Mouse (Mus musculus): ENCODE measurements around the gene Ino80e. TPM values are rescaled to one million over a fixed set of nuclear protein-coding genes. Genes with fewer than 3 reads are reported as not detected.
"Not testable (repeated sequence)": the region's sequence is repeated elsewhere in the genome, so short reads cannot be mapped to it uniquely, and the experiment has no call there.

Ino80e gene
- polyA plus RNA-seq (2015; fragmentation: Nextera tagmentation; extraction: Ambion mirVana) = 67.1 and 68.7 TPM in 2 replicates

DNA sequence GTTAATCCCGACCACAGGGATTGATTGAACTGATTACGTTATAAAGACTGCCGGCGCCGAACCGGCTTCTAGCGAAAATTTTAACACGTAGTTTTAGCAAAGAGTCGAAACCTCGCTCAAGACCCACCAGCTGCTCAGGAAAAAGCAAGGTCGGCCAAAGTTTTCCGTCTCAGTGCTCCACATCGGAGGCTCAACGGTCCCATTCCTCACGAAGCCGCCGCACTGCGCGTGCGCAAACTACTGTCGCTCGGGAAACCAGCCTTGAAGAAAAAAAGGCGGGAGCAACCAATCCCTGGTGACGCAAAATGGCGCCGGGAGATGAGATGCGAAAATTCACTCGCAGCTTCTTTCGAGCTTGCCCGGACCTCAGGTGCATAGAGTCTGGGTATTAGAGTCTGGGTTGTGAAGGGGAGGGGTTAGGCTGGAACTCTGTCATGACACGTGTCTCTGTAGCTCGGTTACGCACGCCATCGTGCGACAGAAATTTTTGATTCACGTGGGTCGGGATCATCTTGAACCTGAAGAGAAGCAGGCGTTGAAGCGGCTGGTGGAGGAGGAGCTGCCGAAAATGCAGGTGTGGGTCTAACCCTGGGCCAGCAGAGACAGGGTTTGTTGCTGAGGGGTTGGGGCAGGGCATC is at the start of gene Ino80e:
Gene Ino80e (minus strand): TSS at position 231 of the 638 bp plus-strand sequence.
- H3K27me3 ChIP-seq (ENCODE audit: insufficient read depth, low read length) = no peaks in the 10 kb centered on the region
- DNase-seq (ENCODE audit: low spot score) (peak; percentile 98), ATAC-seq (replicated peaks; ENCODE audit: low FRiP score, low read depth) (peak; percentile 68)
- H3K4me2 ChIP-seq (ENCODE audit: low read length) = peak within 1 kb of the TSS; percentile 76
- TF ChIP-seq CTCF (IDR thresholded peaks at IDR 0.05; ENCODE audit: low read depth) = no peak
- H3K36me3 ChIP-seq (ENCODE audit: insufficient read depth, low read length) = peaks cover 32% of the 10 kb centered on the region
- WGBS = under 1% methylated on average over 41 of the region's 41 CpGs
- peak within 1 kb of the TSS; percentile 51 for H3K4me3 ChIP-seq (replicated peaks; ENCODE audit: low read depth, low read length)
- peaks cover 8% of the 10 kb centered on the region; the same call in 1 of the 2 replicates for H3K4me1 ChIP-seq (replicated peaks; ENCODE audit: insufficient read depth, low read length)
- H3K9ac ChIP-seq (ENCODE audit: low read depth, low read length) = peak within 1 kb of the TSS; percentile 61
- peak within 1 kb of the TSS; percentile 70 for H3K27ac ChIP-seq
- no peaks in the 10 kb centered on the region for H3K9me3 ChIP-seq (replicated peaks; ENCODE audit: low read length)

DNA sequence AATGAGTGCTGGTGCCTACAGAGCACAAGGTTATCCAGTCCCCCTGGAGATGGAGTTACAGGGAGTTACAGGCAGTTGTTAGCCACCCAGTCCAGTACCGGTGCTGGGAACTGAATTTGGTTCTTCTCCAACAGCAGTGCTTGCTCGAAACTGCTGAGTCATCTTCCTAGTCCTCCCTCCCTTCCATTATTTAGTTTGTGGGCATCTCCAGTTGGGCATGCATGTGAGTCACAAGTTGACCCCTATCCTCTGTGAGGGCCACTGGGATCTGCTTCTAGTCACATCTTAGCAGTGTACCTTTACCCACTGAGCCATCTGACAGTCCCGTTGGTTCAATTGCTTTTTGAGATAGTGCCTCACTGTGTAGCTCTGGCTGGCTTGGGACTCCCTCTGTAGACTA is 43.4 kb upstream of the Ino80e start:
- 76% methylated on average over 3 of the region's 3 CpGs for WGBS
- no peaks in the 10 kb centered on the region for H3K27me3 ChIP-seq (ENCODE audit: insufficient read depth, low read length)
- no peaks in the 10 kb centered on the region for H3K4me1 ChIP-seq (replicated peaks; ENCODE audit: insufficient read depth, low read length)
- DNase-seq (ENCODE audit: low spot score) (no peak), ATAC-seq (replicated peaks; ENCODE audit: low FRiP score, low read depth) (no peak)
- no peak overlapping the region for H3K27ac ChIP-seq
- no peak overlapping the region for H3K9ac ChIP-seq (ENCODE audit: low read depth, low read length)
- H3K4me2 ChIP-seq (ENCODE audit: low read length) = no peak overlapping the region
- H3K4me3 ChIP-seq (replicated peaks; ENCODE audit: low read depth, low read length) = no peak overlapping the region
- no peaks in the 10 kb centered on the region for H3K36me3 ChIP-seq (ENCODE audit: insufficient read depth, low read length)
- TF ChIP-seq CTCF (IDR thresholded peaks at IDR 0.05; ENCODE audit: low read depth) = no peak
- no peaks in the 10 kb centered on the region for H3K9me3 ChIP-seq (replicated peaks; ENCODE audit: low read length)

DNA sequence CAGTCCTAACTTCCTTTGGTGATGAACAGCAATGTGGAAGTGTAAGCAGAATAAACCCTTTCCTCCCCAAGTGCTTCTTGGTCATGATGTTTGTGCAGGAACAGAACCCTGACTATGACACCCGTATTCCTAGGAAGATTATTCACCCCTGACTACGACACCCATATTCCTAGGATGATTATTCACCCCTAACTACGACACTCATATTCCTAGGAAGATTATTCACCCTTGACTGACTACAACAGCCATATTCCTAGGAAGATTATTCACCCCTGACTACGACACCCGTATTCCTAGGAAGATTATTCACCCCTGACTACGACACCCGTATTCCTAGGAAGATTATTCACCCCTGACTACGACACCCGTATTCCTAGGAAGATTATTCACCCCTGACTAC is 37.6 kb upstream of the Ino80e start:
- WGBS = 90% methylated on average over 7 of the region's 9 CpGs
- ATAC-seq (replicated peaks; ENCODE audit: low FRiP score, low read depth); H3K4me2 ChIP-seq (ENCODE audit: low read length); H3K27me3 ChIP-seq (ENCODE audit: insufficient read depth, low read length); H3K4me3 ChIP-seq (replicated peaks; ENCODE audit: low read depth, low read length); H3K9ac ChIP-seq (ENCODE audit: low read depth, low read length); H3K27ac ChIP-seq; H3K4me1 ChIP-seq (replicated peaks; ENCODE audit: insufficient read depth, low read length); DNase-seq (ENCODE audit: low spot score); H3K36me3 ChIP-seq (ENCODE audit: insufficient read depth, low read length); H3K9me3 ChIP-seq (replicated peaks; ENCODE audit: low read length): not testable (repeated sequence)

DNA sequence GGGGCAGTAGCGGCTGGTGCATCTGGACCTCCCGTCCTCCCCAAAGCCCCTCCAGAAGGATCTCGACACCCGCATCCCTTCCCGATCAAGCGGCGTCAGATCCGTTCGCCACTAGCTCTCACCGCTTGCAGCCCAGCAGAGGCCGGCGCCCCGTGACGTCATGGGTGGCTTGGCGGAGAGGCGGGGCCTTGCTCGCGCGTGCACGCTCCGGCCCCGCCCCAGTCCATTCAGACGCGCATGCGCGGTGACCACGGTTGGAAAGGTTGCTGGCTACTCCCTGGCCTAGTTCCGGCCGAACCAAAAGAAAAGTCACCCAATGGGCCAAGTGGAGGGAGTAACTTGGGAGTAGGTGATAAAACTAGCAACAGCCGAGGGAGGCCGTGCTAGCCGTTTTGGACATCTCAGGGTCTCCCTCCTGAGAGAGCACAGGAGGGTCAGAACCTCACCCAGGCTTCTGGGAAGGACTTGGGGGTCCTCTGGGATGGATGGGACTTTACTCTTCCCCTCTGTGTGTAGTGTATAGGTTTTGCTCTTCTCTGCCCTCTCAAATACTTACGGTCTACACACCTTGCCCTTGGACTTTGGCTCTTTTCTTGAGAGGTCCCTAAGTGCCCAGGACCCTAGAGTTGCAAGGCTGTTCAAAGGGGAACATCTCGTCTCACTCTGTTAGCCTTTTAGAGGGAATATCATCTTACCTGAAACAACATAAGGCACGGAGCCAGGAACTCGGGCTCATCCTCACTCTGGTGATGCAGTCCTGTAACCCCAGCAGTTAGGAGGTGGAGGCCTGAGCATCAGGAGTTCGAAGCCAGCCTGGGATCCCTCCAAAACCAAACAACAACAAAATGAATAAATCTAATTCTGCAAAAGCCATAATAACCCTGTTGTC is 36.2 kb upstream of the Ino80e start:
- Histone ChIP-seq H3K36me3 (ENCODE audit: insufficient read depth, low read length) (no peaks in the 10 kb centered on the region), H3K4me3 (replicated peaks; ENCODE audit: low read depth, low read length) (peak overlapping the region; percentile 65), H3K9me3 (replicated peaks; ENCODE audit: low read length) (no peaks in the 10 kb centered on the region), H3K27me3 (ENCODE audit: insufficient read depth, low read length) (no peaks in the 10 kb centered on the region), H3K4me2 (ENCODE audit: low read length) (peak overlapping the region; percentile 83), H3K9ac (ENCODE audit: low read depth, low read length) (peak overlapping the region; percentile 79), H3K27ac (peak overlapping the region; percentile 71), H3K4me1 (replicated peaks; ENCODE audit: insufficient read depth, low read length) (peaks cover 8% of the 10 kb centered on the region; the same call in 1 of the 2 replicates)
- WGBS = 8% methylated on average over 37 of the region's 37 CpGs
- no peak for TF ChIP-seq CTCF (IDR thresholded peaks at IDR 0.05; ENCODE audit: low read depth)
- DNase-seq (ENCODE audit: low spot score) = peak; percentile 97
- peak; percentile 96 for ATAC-seq (replicated peaks; ENCODE audit: low FRiP score, low read depth)

DNA sequence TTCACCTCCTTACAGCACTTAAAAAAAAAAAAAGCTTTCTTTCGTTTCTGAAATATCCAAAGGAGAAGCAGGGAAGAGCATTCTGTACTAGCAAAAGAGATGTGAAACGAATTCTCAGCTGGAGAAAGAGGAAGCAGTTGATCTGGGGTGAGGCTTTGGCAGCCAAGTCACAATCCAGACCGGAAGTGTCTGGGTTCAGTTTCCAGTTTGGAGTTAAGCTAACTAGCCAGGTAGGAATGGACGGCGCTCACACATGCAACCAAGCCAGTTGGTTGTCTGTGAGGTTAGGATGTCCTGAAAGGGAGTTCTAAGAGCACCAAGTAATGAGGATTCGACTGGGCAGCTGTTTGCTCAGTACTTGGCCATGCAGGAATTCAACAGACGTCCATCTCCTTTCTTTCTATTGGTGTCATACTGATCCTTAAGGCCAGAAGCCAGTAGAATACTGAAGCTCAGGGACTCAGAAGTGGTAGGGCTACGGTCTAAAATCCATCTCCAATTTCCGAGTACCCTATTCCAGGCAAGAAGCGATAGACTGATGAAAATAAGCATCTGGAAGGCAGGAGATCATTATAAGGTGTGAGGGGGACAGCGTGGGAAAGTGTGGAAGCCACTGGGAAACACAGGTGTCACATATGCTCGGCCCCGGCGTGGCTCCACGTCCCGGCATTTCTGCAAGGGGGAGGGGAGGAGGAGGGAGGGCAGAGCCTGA is 35.4 kb upstream of the Ino80e start:
- no peak for TF ChIP-seq CTCF (IDR thresholded peaks at IDR 0.05; ENCODE audit: low read depth)
- DNase-seq (ENCODE audit: low spot score) = peak; percentile 36

DNA sequence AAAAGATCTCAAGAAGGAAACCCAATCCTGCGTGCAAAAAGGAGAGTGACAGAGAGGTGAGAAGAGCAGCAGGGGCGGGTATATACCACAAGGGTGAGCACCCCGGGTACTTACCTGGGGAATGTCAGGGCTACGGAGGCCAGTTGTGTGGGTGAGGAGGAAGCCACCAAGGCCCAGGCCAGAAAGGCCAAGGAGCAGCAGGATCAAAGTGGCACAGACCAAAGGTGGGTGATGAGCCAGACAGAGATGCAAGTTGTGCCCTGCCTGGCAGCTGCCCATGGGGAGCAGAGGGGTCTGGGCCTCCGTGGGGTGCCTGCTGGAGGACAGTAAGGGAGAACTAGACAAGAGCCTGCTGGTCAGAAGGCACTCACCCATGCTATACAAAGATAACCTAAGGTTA is 34.7 kb upstream of the Ino80e start:
- Histone ChIP-seq H3K27ac (no peak overlapping the region), H3K36me3 (ENCODE audit: insufficient read depth, low read length) (no peaks in the 10 kb centered on the region), H3K27me3 (ENCODE audit: insufficient read depth, low read length) (no peaks in the 10 kb centered on the region), H3K9ac (ENCODE audit: low read depth, low read length) (0 out of 2 replicates have a peak overlapping the region, but pooled peaks have one; percentile 27), H3K4me3 (replicated peaks; ENCODE audit: low read depth, low read length) (no peak overlapping the region), H3K4me2 (ENCODE audit: low read length) (peak overlapping the region; percentile 83; the same call in 1 of the 2 replicates), H3K9me3 (replicated peaks; ENCODE audit: low read length) (no peaks in the 10 kb centered on the region), H3K4me1 (replicated peaks; ENCODE audit: insufficient read depth, low read length) (peaks cover 8% of the 10 kb centered on the region; the same call in 1 of the 2 replicates)
- no peak for ATAC-seq (replicated peaks; ENCODE audit: low FRiP score, low read depth)
- no peak for TF ChIP-seq CTCF (IDR thresholded peaks at IDR 0.05; ENCODE audit: low read depth)
- WGBS = 85% methylated on average over 5 of the region's 5 CpGs
- no peak for DNase-seq (ENCODE audit: low spot score)

More for the DNA sequence above, 35.4 kb upstream of the Ino80e start:
- Histone ChIP-seq H3K4me2 (ENCODE audit: low read length) (peak overlapping the region; percentile 83), H3K4me3 (replicated peaks; ENCODE audit: low read depth, low read length) (peak overlapping the region; percentile 65), H3K36me3 (ENCODE audit: insufficient read depth, low read length) (no peaks in the 10 kb centered on the region), H3K4me1 (replicated peaks; ENCODE audit: insufficient read depth, low read length) (peaks cover 8% of the 10 kb centered on the region; the same call in 1 of the 2 replicates), H3K27me3 (ENCODE audit: insufficient read depth, low read length) (no peaks in the 10 kb centered on the region), H3K9ac (ENCODE audit: low read depth, low read length) (peak overlapping the region; percentile 79), H3K27ac (peak overlapping the region; percentile 71), H3K9me3 (replicated peaks; ENCODE audit: low read length) (no peaks in the 10 kb centered on the region)
- WGBS = 17% methylated on average over 16 of the region's 16 CpGs
- ATAC-seq (replicated peaks; ENCODE audit: low FRiP score, low read depth) = no peak
